Mouse (Mus musculus): ENCODE measurements around the gene Usp7.

- no peak for TF ChIP-seq POLR2A (IDR thresholded peaks at IDR 0.05; ENCODE audit: insufficient read depth, low read depth, low read length)
- TF ChIP-seq CTCF (IDR thresholded peaks at IDR 0.05; ENCODE audit: insufficient read depth, low read depth, low read length): no peak
These were observed 56.1 kb downstream of the Usp7 start for GRCm38 (mm10) chr16:8736032-8736431.
